Comparison of ENCODE assay signal across 29 mouse cellular contexts in the genomic region with DNA sequence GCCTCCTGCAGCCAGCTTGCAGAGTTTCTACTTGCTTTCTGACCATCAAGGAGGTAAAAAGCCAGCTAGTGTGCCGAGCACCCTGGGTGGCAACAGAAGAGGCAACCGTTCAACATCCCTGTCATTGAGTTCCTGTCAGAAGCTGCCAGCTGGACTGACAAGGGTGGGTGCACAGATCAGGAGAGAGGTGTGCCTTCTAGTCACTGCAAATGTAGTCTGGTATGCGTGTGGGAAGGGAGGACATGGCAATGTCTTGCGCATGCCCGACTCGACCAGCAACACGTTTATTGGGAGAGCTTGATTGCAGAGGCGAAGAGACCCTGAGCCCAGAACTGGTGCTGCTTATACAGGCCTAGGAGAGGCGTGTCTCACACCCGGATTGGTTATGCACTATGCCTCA. TPM values are rescaled to one million over a fixed set of nuclear protein-coding genes. Genes with fewer than 3 reads are reported as not detected.
DNase-seq lines count a peak whose midpoint lies in the region; ATAC-seq and TF ChIP-seq lines count a peak whose summit lies in the region.
"Had no signal": no experiment of that assay in that cellular context is flagged by ENCODE, and none has a peak within 500 bp of the region (broad histone marks: within the 10 kb centered on the region; RNA-seq: fewer than 3 reads in every experiment).

No protein-coding gene starts in this region.

- DNase-seq in liver, embryonic 14.5 days (ENCODE audit: low read depth in 3 of 3, low spot score in 3 of 3), result no peak
- no peak for DNase-seq in liver
- peak; percentile 62 for DNase-seq in R1 (ENCODE audit: low read depth, low spot score)
- no peak for DNase-seq in cerebellum, adult 8-10 months
- DNase-seq: adrenal gland, adult 2 months; adrenal gland, postnatal 14 days; B cell, adult 2 months; cerebellum, adult 11 months; cerebellum, adult 2 months; cerebellum, postnatal 10 days; cerebellum, postnatal 36 days; embryo, embryonic 11 days; gastrocnemius, postnatal 10 days; gastrocnemius, postnatal 36 days had no signal

- 91% methylated on average over 10 of the region's 10 CpGs for WGBS in liver, embryonic 14.5 days (ENCODE audit: insufficient replicate concordance)
- WGBS in midbrain, embryonic 16.5 days, result 91% methylated on average over 10 of the region's 10 CpGs

- H3K9me3 ChIP-seq in liver, embryonic 14.5 days (ENCODE audit: control insufficient read depth, low read length), result no peaks in the 10 kb centered on the region
- no peaks in the 10 kb centered on the region for H3K9me3 ChIP-seq in midbrain, embryonic 16.5 days (replicated peaks; ENCODE audit: control insufficient read depth, low read length, poor library complexity, severe bottlenecking)
- H3K9me3 ChIP-seq: embryonic facial prominence, embryonic 10.5 days; embryonic facial prominence, embryonic 13.5 days; forebrain, embryonic 13.5 days; hindbrain, embryonic 12.5 days; hindbrain, embryonic 15.5 days had no signal

- no peak overlapping the region for H3K4me3 ChIP-seq in liver, embryonic 14.5 days (ENCODE audit: insufficient read depth in 1 of 2, low read depth in 2 of 2, low read length in 2 of 2)
- H3K4me3 ChIP-seq in myocyte, result no peak overlapping the region
- no peak overlapping the region for H3K4me3 ChIP-seq in midbrain, embryonic 16.5 days (ENCODE audit: low read depth, low read length)
- H3K4me3 ChIP-seq: embryonic facial prominence, embryonic 10.5 days; embryonic facial prominence, embryonic 13.5 days; erythroblast, embryonic 14.5 days; forebrain, embryonic 10.5 days; forebrain, embryonic 13.5 days; hindbrain, embryonic 12.5 days; hindbrain, embryonic 15.5 days had no signal

- peaks cover 52% of the 10 kb centered on the region for H3K36me3 ChIP-seq in liver, embryonic 14.5 days (replicated peaks; ENCODE audit: control insufficient read depth, insufficient read depth, low read depth)
- peaks cover 14% of the 10 kb centered on the region for H3K36me3 ChIP-seq in myocyte (ENCODE audit: control insufficient read depth, insufficient read depth)
- H3K36me3 ChIP-seq in midbrain, embryonic 16.5 days (ENCODE audit: control insufficient read depth, insufficient read depth, low read length), result no peaks in the 10 kb centered on the region
- H3K36me3 ChIP-seq: hindbrain, embryonic 15.5 days had no signal

- H3K27ac ChIP-seq in liver, embryonic 14.5 days, result no peak overlapping the region
- H3K27ac ChIP-seq in midbrain, embryonic 16.5 days (ENCODE audit: low read length), result no peak overlapping the region
- H3K27ac ChIP-seq: embryonic facial prominence, embryonic 10.5 days; embryonic facial prominence, embryonic 13.5 days; forebrain, embryonic 10.5 days; forebrain, embryonic 13.5 days; hindbrain, embryonic 12.5 days; hindbrain, embryonic 15.5 days had no signal

- H3K79me2 ChIP-seq in myocyte (ENCODE audit: control insufficient read depth, insufficient read depth), result peaks cover 32% of the 10 kb centered on the region

- H3K4me1 ChIP-seq in liver, embryonic 14.5 days (replicated peaks; ENCODE audit: control insufficient read depth in 2 of 2, insufficient read depth in 2 of 2, low read length in 1 of 2), result no peaks in the 10 kb centered on the region
- no peaks in the 10 kb centered on the region for H3K4me1 ChIP-seq in midbrain, embryonic 16.5 days (ENCODE audit: control insufficient read depth, insufficient read depth, low read length)

- TF ChIP-seq EP300 in liver, embryonic 14.5 days (IDR thresholded peaks at IDR 0.05; ENCODE audit: low read depth), result no peak

- ATAC-seq in liver, embryonic 14.5 days (ENCODE audit: insufficient read depth), result peak; percentile 14; the same call in 1 of the 2 replicates
- ATAC-seq in midbrain, embryonic 16.5 days, result no peak
- ATAC-seq: forebrain, embryonic 13.5 days; forebrain, embryonic 16.5 days; Patski had no signal

- no peak overlapping the region for H3ac ChIP-seq in myocyte (ENCODE audit: control insufficient read depth, insufficient read length)

- no peak overlapping the region for H3K9ac ChIP-seq in liver, embryonic 14.5 days (replicated peaks)
- no peak overlapping the region for H3K9ac ChIP-seq in midbrain, embryonic 16.5 days (ENCODE audit: low read depth, low read length)
- H3K9ac ChIP-seq: embryonic facial prominence, embryonic 13.5 days; forebrain, embryonic 13.5 days; hindbrain, embryonic 12.5 days; hindbrain, embryonic 15.5 days had no signal

- no peak for TF ChIP-seq CTCF in liver, embryonic 14.5 days (IDR thresholded peaks at IDR 0.05; ENCODE audit: low read depth)

- H3K4me2 ChIP-seq in liver, embryonic 14.5 days (ENCODE audit: low read depth), result no peak overlapping the region
- H3K4me2 ChIP-seq in myocyte (ENCODE audit: low read depth), result no peak overlapping the region
- no peak overlapping the region for H3K4me2 ChIP-seq in midbrain, embryonic 16.5 days (ENCODE audit: low read length)
- H3K4me2 ChIP-seq: embryonic facial prominence, embryonic 13.5 days; forebrain, embryonic 13.5 days; heart, embryonic 11.5 days; hindbrain, embryonic 12.5 days; hindbrain, embryonic 15.5 days had no signal

- peaks cover 34% of the 10 kb centered on the region for H3K27me3 ChIP-seq in liver, embryonic 14.5 days (ENCODE audit: control insufficient read depth, insufficient read depth, low read length)
- no peaks in the 10 kb centered on the region for H3K27me3 ChIP-seq in myocyte (ENCODE audit: control insufficient read depth, insufficient read depth, insufficient read length)
- H3K27me3 ChIP-seq in midbrain, embryonic 16.5 days (ENCODE audit: control insufficient read depth, insufficient read depth, low read depth, low read length), result 0 out of 2 replicates have a peak, but pooled peaks cover 5% of the 10 kb centered on the region
- H3K27me3 ChIP-seq: Patski had no signal

- no peak for TF ChIP-seq POLR2A in myocyte (IDR thresholded peaks at IDR 0.05; ENCODE audit: insufficient read length, low read depth)

TF ChIP-seq in myocyte, 11 proteins besides CTCF, POLR2A, EP300 and RAD21:
- TF ChIP-seq POLR2AphosphoS2 (IDR thresholded peaks at IDR 0.05; ENCODE audit: insufficient read length, low read depth) (peak; percentile 48), TCF12 (IDR thresholded peaks at IDR 0.05; ENCODE audit: insufficient read depth, poor library complexity, severe bottlenecking) (no peak)

RNA-seq across cellular contexts. Expression of a gene that starts 3.1 kb away (rescaled TPM):
- 0.02 TPM in 1 of 2 replicates, not detected in the other for polyA plus RNA-seq in liver, embryonic 14.5 days (2012; rRNA removed)
- not detected in 2 replicates for polyA plus RNA-seq in liver, embryonic 14.5 days (2014; fragmentation: Nextera tagmentation; extraction: Ambion mirVana)
- polyA plus RNA-seq in myocyte (2012; fragmentation: generic; extraction: Trizol), result not detected
- polyA plus RNA-seq in midbrain, embryonic 16.5 days (2015; fragmentation: Nextera tagmentation; extraction: Ambion mirVana), result not detected in 2 replicates
- polyA plus RNA-seq: adrenal gland, adult 2 months; embryonic facial prominence, embryonic 10.5 days; embryonic facial prominence, embryonic 13.5 days; erythroblast, embryonic 14.5 days; forebrain, embryonic 10.5 days; forebrain, embryonic 13.5 days; forebrain, embryonic 16.5 days; heart, embryonic 11.5 days; heart, embryonic 14.5 days; heart, postnatal 0 days; hindbrain, embryonic 12.5 days; hindbrain, embryonic 15.5 days; intestine, embryonic 14.5 days had no signal

RNA-seq across cellular contexts. Expression of a gene that starts 8.4 kb away (rescaled TPM):
- 123 and 181 TPM in 2 replicates for polyA plus RNA-seq in liver, embryonic 14.5 days (2012; rRNA removed)
- 371 and 373 TPM in 2 replicates for polyA plus RNA-seq in liver, embryonic 14.5 days (2014; fragmentation: Nextera tagmentation; extraction: Ambion mirVana)
- 60.7 TPM for polyA plus RNA-seq in myocyte (2012; fragmentation: generic; extraction: Trizol)
- polyA plus RNA-seq in midbrain, embryonic 16.5 days (2015; fragmentation: Nextera tagmentation; extraction: Ambion mirVana), result 21.0 and 27.3 TPM in 2 replicates

RNA-seq across cellular contexts. Expression of a gene that starts 15.8 kb away (rescaled TPM):
- polyA plus RNA-seq in liver, embryonic 14.5 days (2012; rRNA removed), result 1.4 TPM in 2 replicates
- 0.83 and 1.6 TPM in 2 replicates for polyA plus RNA-seq in liver, embryonic 14.5 days (2014; fragmentation: Nextera tagmentation; extraction: Ambion mirVana)
- polyA plus RNA-seq in myocyte (2012; fragmentation: generic; extraction: Trizol), result 2.5 TPM
- 4.2 and 5.0 TPM in 2 replicates for polyA plus RNA-seq in midbrain, embryonic 16.5 days (2015; fragmentation: Nextera tagmentation; extraction: Ambion mirVana)

RNA-seq across cellular contexts. Expression of a gene that starts 31.6 kb away (rescaled TPM):
- 122 and 136 TPM in 2 replicates for polyA plus RNA-seq in liver, embryonic 14.5 days (2012; rRNA removed)
- 135 and 144 TPM in 2 replicates for polyA plus RNA-seq in liver, embryonic 14.5 days (2014; fragmentation: Nextera tagmentation; extraction: Ambion mirVana)
- 52.8 TPM for polyA plus RNA-seq in myocyte (2012; fragmentation: generic; extraction: Trizol)
- polyA plus RNA-seq in midbrain, embryonic 16.5 days (2015; fragmentation: Nextera tagmentation; extraction: Ambion mirVana), result 9.8 and 12.9 TPM in 2 replicates

RNA-seq across cellular contexts. Expression of a gene that starts 31.7 kb away (rescaled TPM):
- 7.1 and 7.6 TPM in 2 replicates for polyA plus RNA-seq in liver, embryonic 14.5 days (2012; rRNA removed)
- polyA plus RNA-seq in liver, embryonic 14.5 days (2014; fragmentation: Nextera tagmentation; extraction: Ambion mirVana), result 7.5 and 9.8 TPM in 2 replicates
- polyA plus RNA-seq in myocyte (2012; fragmentation: generic; extraction: Trizol), result 6.1 TPM
- 5.6 and 5.9 TPM in 2 replicates for polyA plus RNA-seq in midbrain, embryonic 16.5 days (2015; fragmentation: Nextera tagmentation; extraction: Ambion mirVana)
